Mouse (Mus musculus) hindbrain, embryonic 14.5 days (tissue): ENCODE measurements around the gene Pde4d. TPM values are rescaled to one million over a fixed set of nuclear protein-coding genes. Genes with fewer than 3 reads are reported as not detected.

Experiments
- ATAC-seq: fragments of 200-750 bp; cut with Nextera tagmentation; 2 replicates; pipeline ENCODE4 v1.8.0; 2017; ENCODE audit warnings: moderate number of reproducible peaks, mild to moderate bottlenecking, moderate TSS enrichment, moderate library complexity; ENCODE audit not compliant: low FRiP score
- DNase-seq: peaks from one replicate; pipeline ENCODE4 v3.0.0-alpha.2; 2015; ENCODE audit warnings: low spot score
- H3K27ac ChIP-seq: fragments of 300-500 bp; sonication (generic); 2 replicates; pipeline ENCODE4 v1.5.1; 2014; ENCODE audit warnings: mild to moderate bottlenecking, moderate library complexity
- H3K27me3 ChIP-seq: fragments of 300-500 bp; sonication (generic); 2 replicates; pipeline ENCODE4 v1.6.1; 2014; ENCODE audit warnings: mild to moderate bottlenecking, low read length, mixed read lengths; ENCODE audit not compliant: control insufficient read depth, insufficient read depth
- H3K36me3 ChIP-seq: fragments of 300-500 bp; sonication (generic); replicated peaks from 2 replicates; pipeline ENCODE4 v1.6.1; 2014; ENCODE audit not compliant: control insufficient read depth, insufficient read depth
- H3K4me1 ChIP-seq: fragments of 300-500 bp; sonication (generic); replicated peaks from 2 replicates; pipeline ENCODE4 v1.6.1; 2014; ENCODE audit warnings: antibody characterized with exemption, low read length, mixed read lengths; ENCODE audit not compliant: control insufficient read depth, insufficient read depth
- H3K4me2 ChIP-seq: fragments of 300-500 bp; sonication (generic); replicated peaks from 2 replicates; pipeline ENCODE4 v1.6.1; 2014; ENCODE audit warnings: mild to moderate bottlenecking, moderate library complexity
- H3K4me3 ChIP-seq: fragments of 300-500 bp; sonication (generic); replicated peaks from 2 replicates; pipeline ENCODE4 v1.5.1; 2014; ENCODE audit warnings: mild to moderate bottlenecking, low read length
- H3K9ac ChIP-seq: fragments of 300-500 bp; sonication (generic); 2 replicates; pipeline ENCODE4 v1.6.1; 2014
- H3K9me3 ChIP-seq: fragments of 300-500 bp; sonication (generic); 2 replicates; pipeline ENCODE4 v1.6.1; 2016; ENCODE audit warnings: low read length; ENCODE audit not compliant: control insufficient read depth
- WGBS: fragments of 180-500 bp; shearing (Covaris S2); extraction: QIAGEN DNeasy Blood & Tissue Kit; methylation state at CpG from one replicate; pipeline ENCODE4 v1.1.7; 2014; 5-methylcytosine and 5-hydroxymethylcytosine counted together
- polyA plus RNA-seq: library from polyadenylated mRNA; unstranded; fragments of >200 nt; fragmentation: Nextera tagmentation; extraction: Ambion mirVana; gene quantifications from 2 replicates; pipeline ENCODE4 v1.2.1, GENCODE M21; 2014

Pde4d gene
- polyA plus RNA-seq, 1 experiment from 2014 or later: 23.2 TPM

DNA sequence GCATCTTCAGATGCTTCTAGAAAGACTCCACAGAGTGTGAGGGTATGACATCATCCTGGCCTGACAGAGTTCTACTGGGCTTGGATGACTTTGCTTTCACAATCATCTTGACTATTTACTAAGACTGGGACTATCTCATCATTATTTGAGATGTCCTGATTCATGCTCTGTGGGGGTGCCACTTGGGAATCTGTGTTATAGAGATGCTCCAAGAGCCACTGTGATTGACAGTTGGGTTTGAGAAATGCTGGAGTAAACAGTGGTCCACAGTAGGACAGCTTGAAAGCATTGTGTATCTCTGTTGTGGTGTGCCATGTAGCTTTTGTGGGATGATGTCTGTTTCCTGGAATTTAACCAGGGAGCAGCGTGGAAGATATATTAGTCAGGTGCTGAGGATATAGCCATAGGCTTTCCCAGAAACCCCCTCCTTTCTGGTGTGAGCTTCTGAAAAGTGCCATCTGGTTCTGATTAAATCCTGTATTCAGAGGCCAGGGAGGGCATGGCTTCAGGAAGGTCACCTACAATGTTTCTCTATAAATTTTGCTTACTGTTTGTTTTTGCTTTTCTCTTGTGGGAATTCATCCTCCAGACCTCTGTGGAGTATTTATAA is 89.1 kb downstream of the Pde4d start:
- 80% methylated on average over 1 of the region's 1 CpGs for WGBS
- no peaks in the 10 kb centered on the region for H3K27me3 ChIP-seq
- no peak for ATAC-seq

DNA sequence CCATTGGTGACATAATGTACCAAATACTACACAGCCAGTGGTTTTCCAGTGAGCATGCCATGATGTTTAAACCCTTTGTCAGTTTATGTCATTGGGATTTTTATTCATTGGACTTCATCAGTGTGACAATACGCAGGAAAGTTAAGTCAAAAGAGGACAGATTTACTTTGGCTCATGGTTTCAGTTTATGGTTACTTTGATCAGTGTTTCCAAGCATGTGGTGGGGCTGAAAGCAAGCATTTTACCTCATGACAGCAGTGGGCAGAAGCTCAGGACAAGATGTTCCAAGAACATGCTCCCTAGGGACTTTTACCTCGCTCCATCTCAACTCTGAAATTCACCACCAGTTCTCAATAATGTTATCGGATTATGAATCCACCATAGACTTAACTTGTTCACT is 91.7 kb downstream of the Pde4d start:
- no peak for DNase-seq
- H3K9me3 ChIP-seq: no peaks in the 10 kb centered on the region

More for the DNA sequence above, 89.1 kb downstream of the Pde4d start:
- H3K9ac ChIP-seq: no peak overlapping the region
- no peak overlapping the region for H3K4me2 ChIP-seq
- H3K4me1 ChIP-seq: no peaks in the 10 kb centered on the region
- H3K9me3 ChIP-seq: no peaks in the 10 kb centered on the region
- H3K4me3 ChIP-seq: no peak overlapping the region
- H3K36me3 ChIP-seq: no peaks in the 10 kb centered on the region
- no peak for DNase-seq
- no peak overlapping the region for H3K27ac ChIP-seq

DNA sequence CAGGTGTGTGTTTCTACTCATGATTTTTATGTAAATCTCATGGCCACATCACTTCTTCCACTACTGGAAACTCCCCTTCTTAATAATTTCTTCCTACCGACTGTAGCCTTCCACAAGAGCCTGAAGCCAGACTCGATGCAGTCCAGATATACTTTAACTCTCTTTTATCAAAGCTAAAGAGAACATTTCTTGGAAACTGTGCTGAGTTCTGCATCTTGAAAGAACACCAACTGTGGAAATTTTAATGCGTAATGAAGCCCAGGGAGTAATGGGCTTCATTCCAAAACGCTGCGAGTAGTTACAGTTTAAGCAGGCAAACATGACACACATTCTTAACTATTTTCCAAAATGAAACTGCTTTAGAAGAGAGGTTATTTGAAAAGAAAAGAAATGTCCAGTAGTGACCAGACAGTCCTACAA is 92.6 kb downstream of the Pde4d start:
- ATAC-seq (no peak), DNase-seq (no peak)
- H3K9ac ChIP-seq: no peak overlapping the region
- no peaks in the 10 kb centered on the region for H3K36me3 ChIP-seq
- no peak overlapping the region for H3K27ac ChIP-seq
- H3K4me3 ChIP-seq: no peak overlapping the region
- H3K27me3 ChIP-seq: no peaks in the 10 kb centered on the region
- no peak overlapping the region for H3K4me2 ChIP-seq
- H3K4me1 ChIP-seq: no peaks in the 10 kb centered on the region
- H3K9me3 ChIP-seq: no peaks in the 10 kb centered on the region
- 75% methylated on average over 5 of the region's 5 CpGs for WGBS

More for the DNA sequence above, 91.7 kb downstream of the Pde4d start:
- Histone ChIP-seq H3K9ac (no peak overlapping the region), H3K36me3 (no peaks in the 10 kb centered on the region), H3K4me2 (no peak overlapping the region), H3K4me1 (no peaks in the 10 kb centered on the region), H3K27me3 (no peaks in the 10 kb centered on the region), H3K27ac (no peak overlapping the region), H3K4me3 (no peak overlapping the region)
- 97% methylated on average over 3 of the region's 3 CpGs for WGBS
- no peak for ATAC-seq

DNA sequence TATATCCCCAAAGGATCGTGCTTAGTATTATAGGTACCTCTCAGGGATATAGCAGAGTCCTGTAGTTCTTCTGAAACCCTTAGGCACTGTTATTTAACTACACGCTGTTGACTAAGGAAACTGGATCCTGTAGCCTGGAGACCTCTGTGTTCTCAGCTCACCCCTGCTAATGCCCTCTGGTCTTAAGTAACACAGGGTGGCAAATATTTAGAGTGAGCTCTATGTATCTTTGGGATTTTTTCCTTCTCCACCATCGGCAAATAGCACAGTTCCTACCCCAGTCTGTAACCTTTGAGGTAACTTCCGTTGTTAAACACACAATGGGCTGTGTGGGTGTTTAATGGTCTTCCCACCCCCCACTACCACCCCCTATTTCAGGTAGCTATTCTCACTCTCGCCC is 102.5 kb downstream of the Pde4d start:
- no peak for DNase-seq
- Histone ChIP-seq H3K9me3 (no peaks in the 10 kb centered on the region), H3K4me1 (no peaks in the 10 kb centered on the region), H3K27ac (no peak overlapping the region), H3K9ac (no peak overlapping the region), H3K36me3 (no peaks in the 10 kb centered on the region), H3K27me3 (no peaks in the 10 kb centered on the region), H3K4me2 (no peak overlapping the region), H3K4me3 (no peak overlapping the region)
- 76% methylated on average over 5 of the region's 5 CpGs for WGBS
- ATAC-seq: no peak

GRCm38 (mm10) chr13:108552995-108553394 is 103.2 kb downstream of the Pde4d start:
- no peaks in the 10 kb centered on the region for H3K9me3 ChIP-seq
- 80% methylated on average over 5 of the region's 5 CpGs for WGBS

DNA sequence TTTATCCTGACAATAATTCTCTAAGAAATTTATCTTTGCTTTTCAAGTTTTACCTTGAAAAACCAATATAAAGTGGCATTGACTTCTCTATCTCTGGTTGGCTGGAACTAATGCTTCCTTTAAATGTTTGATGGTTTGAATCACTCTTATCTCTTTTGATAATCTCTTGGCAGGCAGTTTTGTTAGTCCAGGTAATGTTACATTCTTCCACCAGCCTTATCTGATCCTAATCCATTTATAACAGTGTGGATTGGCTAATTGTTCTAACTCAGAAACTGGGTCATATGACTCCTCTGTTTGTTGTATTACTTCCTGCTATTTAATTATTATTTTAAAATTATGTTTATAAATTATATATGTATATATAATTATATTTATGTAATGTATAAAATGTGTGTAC is 105.2 kb downstream of the Pde4d start:
- no peak overlapping the region for H3K9ac ChIP-seq
- H3K4me2 ChIP-seq: no peak overlapping the region
- DNase-seq (no peak), ATAC-seq (no peak)
- H3K4me1 ChIP-seq: no peaks in the 10 kb centered on the region
- H3K9me3 ChIP-seq: no peaks in the 10 kb centered on the region
- no peaks in the 10 kb centered on the region for H3K27me3 ChIP-seq
- no peaks in the 10 kb centered on the region for H3K36me3 ChIP-seq
- H3K4me3 ChIP-seq: no peak overlapping the region
- H3K27ac ChIP-seq: no peak overlapping the region

More at GRCm38 (mm10) chr13:108552995-108553394, 103.2 kb downstream of the Pde4d start:
- no peak overlapping the region for H3K4me3 ChIP-seq
- no peaks in the 10 kb centered on the region for H3K36me3 ChIP-seq
- DNase-seq: no peak
- H3K27me3 ChIP-seq: no peaks in the 10 kb centered on the region
- H3K4me1 ChIP-seq: no peaks in the 10 kb centered on the region
- H3K4me2 ChIP-seq: no peak overlapping the region
- no peak overlapping the region for H3K9ac ChIP-seq
- no peak overlapping the region for H3K27ac ChIP-seq
- no peak for ATAC-seq

DNA sequence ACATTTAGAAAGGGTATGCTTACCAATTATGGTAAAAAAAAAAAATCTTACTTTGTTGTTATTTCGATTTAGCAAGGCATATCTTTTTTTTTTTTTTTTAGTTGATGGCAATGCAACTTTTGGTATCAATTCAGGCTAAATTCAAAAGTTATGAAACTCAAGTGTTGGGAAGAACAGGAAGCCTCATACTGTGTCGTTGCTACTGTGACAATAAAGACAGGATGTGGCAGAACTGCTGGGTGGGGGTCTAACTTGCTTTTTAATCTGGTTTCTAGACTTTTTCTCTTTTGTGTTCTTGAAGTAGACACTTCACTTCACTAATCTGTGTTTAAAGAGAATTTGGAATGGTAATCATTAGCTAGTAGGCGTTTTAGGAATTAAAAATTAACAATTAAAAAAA is 147.2 kb downstream of the Pde4d start:
- WGBS: 78% methylated on average over 3 of the region's 3 CpGs
- no peak for ATAC-seq

GRCm38 (mm10) chr13:108598673-108599072 is 148.9 kb downstream of the Pde4d start:
- H3K4me1 ChIP-seq: no peaks in the 10 kb centered on the region
- DNase-seq: no peak
- 79% methylated on average over 3 of the region's 3 CpGs for WGBS
- no peak overlapping the region for H3K9ac ChIP-seq
- H3K36me3 ChIP-seq: no peaks in the 10 kb centered on the region
- no peaks in the 10 kb centered on the region for H3K27me3 ChIP-seq
- no peak overlapping the region for H3K27ac ChIP-seq
- no peak overlapping the region for H3K4me3 ChIP-seq
- no peaks in the 10 kb centered on the region for H3K9me3 ChIP-seq
- H3K4me2 ChIP-seq: no peak overlapping the region
- ATAC-seq: no peak

More for the DNA sequence above, 147.2 kb downstream of the Pde4d start:
- Histone ChIP-seq H3K27ac (no peak overlapping the region), H3K36me3 (no peaks in the 10 kb centered on the region), H3K4me3 (no peak overlapping the region), H3K27me3 (no peaks in the 10 kb centered on the region), H3K4me1 (no peaks in the 10 kb centered on the region), H3K9ac (no peak overlapping the region), H3K9me3 (no peaks in the 10 kb centered on the region), H3K4me2 (no peak overlapping the region)
- DNase-seq: no peak

DNA sequence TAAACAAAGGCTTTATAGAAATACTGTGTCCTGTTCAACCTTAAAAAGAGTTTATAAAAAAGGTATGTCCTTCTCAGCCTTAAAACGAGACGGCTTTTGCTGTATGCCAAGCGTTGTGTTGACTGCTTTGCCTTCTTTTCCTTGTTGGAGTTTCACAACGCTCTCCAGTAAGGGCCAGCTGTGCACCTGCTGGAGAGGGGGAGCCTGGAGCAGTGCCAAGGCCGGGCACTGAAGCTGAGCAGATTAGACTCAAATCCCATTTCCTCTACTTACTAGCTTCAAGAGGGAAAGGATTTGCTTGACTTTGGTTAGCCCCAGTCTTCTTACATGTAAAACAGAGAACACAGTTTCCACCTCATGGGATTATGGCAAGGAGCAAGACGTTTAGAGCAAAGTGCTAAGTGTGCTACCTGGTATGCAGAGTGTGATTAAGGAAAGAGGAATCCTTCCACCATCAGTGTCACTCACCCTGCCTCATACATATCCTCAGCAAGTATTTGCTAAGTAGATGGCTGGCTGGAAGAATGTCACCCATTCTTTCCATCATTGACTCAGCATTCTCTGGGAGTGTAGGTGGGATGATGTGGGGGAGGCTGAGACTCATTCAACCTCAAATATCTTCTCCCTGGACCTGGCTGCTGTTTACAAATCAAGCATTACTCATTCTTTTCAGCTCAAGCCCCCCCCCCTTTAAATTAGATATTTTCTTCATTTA is 149.6 kb downstream of the Pde4d start:
- 67% methylated on average over 6 of the region's 6 CpGs for WGBS
- DNase-seq: peak; percentile 36
- Histone ChIP-seq H3K27ac (no peak overlapping the region), H3K36me3 (no peaks in the 10 kb centered on the region), H3K4me2 (no peak overlapping the region), H3K9me3 (no peaks in the 10 kb centered on the region), H3K4me1 (no peaks in the 10 kb centered on the region), H3K4me3 (no peak overlapping the region), H3K27me3 (no peaks in the 10 kb centered on the region), H3K9ac (no peak overlapping the region)
- no peak for ATAC-seq
